Comparison of ENCODE assay signal across 10 mouse cellular contexts in genomic region chr17:80772545-80773453, GRCm38 (mm10). TPM values are rescaled to one million over a fixed set of nuclear protein-coding genes. Genes with fewer than 3 reads are reported as not detected.
DNase-seq lines count a peak whose midpoint lies in the region; ATAC-seq lines count a peak whose summit lies in the region.
"Had no signal": no experiment of that assay in that cellular context is flagged by ENCODE, and none has a peak within 500 bp of the region (broad histone marks: within the 10 kb centered on the region; RNA-seq: fewer than 3 reads in every experiment).

No protein-coding gene starts in this region.

- peaks cover 2% of the 10 kb centered on the region; the same call in 1 of the 2 replicates for H3K4me1 ChIP-seq in limb, embryonic 15.5 days
- H3K4me1 ChIP-seq: liver, embryonic 13.5 days had no signal

- no peak for DNase-seq in frontal cortex, postnatal 25 days (ENCODE audit: low spot score in 2 of 2)
- DNase-seq in spleen, adult 12 weeks (ENCODE audit: low spot score), result peak; percentile 5
- no peak for DNase-seq in spleen, postnatal 14 days (ENCODE audit: low spot score in 2 of 2)
- peak; percentile 36 for DNase-seq in thymus, postnatal 14 days
- no peak for DNase-seq in retina, embryonic 14.5 days (ENCODE audit: low spot score)
- no peak for DNase-seq in adrenal gland, postnatal 10 days
- DNase-seq: liver, embryonic 13.5 days had no signal

- no peaks in the 10 kb centered on the region for H3K27me3 ChIP-seq in limb, embryonic 15.5 days
- H3K27me3 ChIP-seq: liver, embryonic 13.5 days had no signal

- ATAC-seq in frontal cortex, adult (ENCODE audit: low TSS enrichment), result peak; percentile 41
- no peak for ATAC-seq in limb, embryonic 15.5 days (ENCODE audit: insufficient number of reproducible peaks, low FRiP score, low TSS enrichment, low read depth)

- 43% methylated on average over 14 of the region's 14 CpGs for WGBS in limb, embryonic 15.5 days

- H3K27ac ChIP-seq in limb, embryonic 15.5 days, result no peak overlapping the region
- H3K27ac ChIP-seq: liver, embryonic 13.5 days had no signal

- H3K4me2 ChIP-seq in limb, embryonic 15.5 days, result 0 out of 2 replicates have a peak overlapping the region, but pooled peaks have one; percentile 1
- H3K4me2 ChIP-seq: liver, embryonic 13.5 days had no signal

- no peaks in the 10 kb centered on the region for H3K9me3 ChIP-seq in limb, embryonic 15.5 days
- H3K9me3 ChIP-seq: liver, embryonic 13.5 days had no signal

- H3K4me3 ChIP-seq in limb, embryonic 15.5 days, result no peak overlapping the region
- H3K4me3 ChIP-seq: liver, embryonic 13.5 days had no signal

- H3K9ac ChIP-seq in limb, embryonic 15.5 days, result no peak overlapping the region
- H3K9ac ChIP-seq: liver, embryonic 13.5 days had no signal

- H3K36me3 ChIP-seq in limb, embryonic 15.5 days, result no peaks in the 10 kb centered on the region
- H3K36me3 ChIP-seq: G1E; liver, embryonic 13.5 days had no signal

RNA-seq across cellular contexts. Expression of gene Map4k3, which starts 44.5 kb away (rescaled TPM):
- polyA plus RNA-seq in limb, embryonic 15.5 days (2015; fragmentation: Nextera tagmentation; extraction: Ambion mirVana), result 21.2 and 31.1 TPM in 2 replicates
- total RNA-seq in adrenal gland, postnatal 10 days (2021), result 10 to 100 TPM; 38.1 to 48.9 TPM
- polyA plus RNA-seq: G1E had no signal

Comparison
In these comparisons a context has a peak if more than half of its experiments do, and no peak if none do; other contexts are left out.
1. DNase-seq: peak in spleen, adult 12 weeks (single experiment) and thymus, postnatal 14 days (single experiment); none in frontal cortex, postnatal 25 days (0 of 2), spleen, postnatal 14 days (0 of 2), retina, embryonic 14.5 days (single experiment) and adrenal gland, postnatal 10 days (single experiment).